Mouse (Mus musculus): ENCODE data around the gene Hacd1. TPM values are rescaled to one million over a fixed set of nuclear protein-coding genes. Genes with fewer than 3 reads are reported as not detected.

Hacd1 gene
- total and polyA plus RNA-seq, 3 experiments, result 14.6 to 23.1 TPM; not detected in 1

- Histone ChIP-seq H3K36me3 (ENCODE audit: control insufficient read depth in 1 of 2, insufficient read depth in 2 of 2, low read length in 2 of 2) (no peaks in the 10 kb centered on the region), H3K9ac (ENCODE audit: control insufficient read depth, low read depth, low read length, poor library complexity, severe bottlenecking) (no peak overlapping the region), H3K27me3 (ENCODE audit: control insufficient read depth in 1 of 2, insufficient read depth in 2 of 2, low read length in 2 of 2) (no peaks in the 10 kb centered on the region; a peak in 1 of 4 replicates), H3K79me2 (ENCODE audit: control insufficient read depth, insufficient read depth, low read length, poor library complexity) (no peaks in the 10 kb centered on the region), H3K27ac (ENCODE audit: control insufficient read depth, low read depth, low read length) (no peak overlapping the region), H3K4me1 (ENCODE audit: control insufficient read depth in 1 of 2, insufficient read depth in 2 of 2, low read length in 2 of 2) (no peaks in the 10 kb centered on the region), H3K4me3 (ENCODE audit: control insufficient read depth in 1 of 2, insufficient read depth in 1 of 2, low read depth in 2 of 2, low read length in 2 of 2) (no peak overlapping the region), H3K9me3 (replicated peaks; ENCODE audit: insufficient read depth, low read length) (no peaks in the 10 kb centered on the region)
- no peak for DNase-seq (ENCODE audit: low read depth, low spot score)
- TF ChIP-seq E2F4 (IDR thresholded peaks at IDR 0.05; ENCODE audit: borderline replicate concordance, low read depth, low read length), result no peak
These were observed 14.7 kb downstream of the Hacd1 start for GRCm38 (mm10) chr2:14041249-14041648.

GRCm38 (mm10) chr2:14019228-14019627 lies 36.7 kb downstream of the Hacd1 start:
- H3K9me3 ChIP-seq (replicated peaks; ENCODE audit: insufficient read depth, low read length), result no peaks in the 10 kb centered on the region
- no peaks in the 10 kb centered on the region for H3K4me1 ChIP-seq (ENCODE audit: control insufficient read depth in 1 of 2, insufficient read depth in 2 of 2, low read length in 2 of 2)
- H3K9ac ChIP-seq (ENCODE audit: control insufficient read depth, low read depth, low read length, poor library complexity, severe bottlenecking), result no peak overlapping the region
- no peak for TF ChIP-seq CHD2 (IDR thresholded peaks at IDR 0.05; ENCODE audit: low read length)
- no peak for TF ChIP-seq E2F4 (IDR thresholded peaks at IDR 0.05; ENCODE audit: borderline replicate concordance, low read depth, low read length)
- no peak for TF ChIP-seq MAFK (IDR thresholded peaks at IDR 0.05; ENCODE audit: borderline replicate concordance, low read depth, low read length)
- no peak for TF ChIP-seq TBP (IDR thresholded peaks at IDR 0.05; ENCODE audit: low read depth, low read length)
- H3K79me2 ChIP-seq (ENCODE audit: control insufficient read depth, insufficient read depth, low read length, poor library complexity), result no peaks in the 10 kb centered on the region
- no peak overlapping the region for H3K4me3 ChIP-seq (ENCODE audit: control insufficient read depth in 1 of 2, insufficient read depth in 1 of 2, low read depth in 2 of 2, low read length in 2 of 2)
- no peaks in the 10 kb centered on the region for H3K36me3 ChIP-seq (ENCODE audit: control insufficient read depth in 1 of 2, insufficient read depth in 2 of 2, low read length in 2 of 2)
- H3K27ac ChIP-seq (ENCODE audit: control insufficient read depth, low read depth, low read length), result no peak overlapping the region
- no peaks in the 10 kb centered on the region for H3K27me3 ChIP-seq (ENCODE audit: control insufficient read depth in 1 of 2, insufficient read depth in 2 of 2, low read length in 2 of 2)
- DNase-seq (ENCODE audit: low read depth, low spot score), result no peak

DNA sequence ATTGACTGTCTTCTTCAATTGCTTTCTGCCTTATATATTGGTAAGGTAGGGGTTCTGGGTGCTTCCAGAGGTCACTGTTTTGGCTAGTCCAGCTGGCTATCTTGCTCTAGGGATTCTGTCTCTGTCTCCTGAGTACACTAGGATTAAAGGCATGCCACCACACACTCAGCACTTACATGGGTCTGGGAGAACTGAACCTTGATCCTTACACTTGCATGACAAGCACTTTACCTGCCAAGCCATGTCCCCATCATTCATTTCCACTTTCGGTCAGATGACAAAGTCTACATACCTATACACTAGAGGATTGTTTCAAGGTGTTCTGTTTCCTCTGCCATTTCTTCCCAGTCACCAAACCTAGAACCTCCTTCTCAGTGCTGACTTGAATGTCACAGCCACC lies 50.8 kb downstream of the Hacd1 start:
- Histone ChIP-seq H3K27me3 (ENCODE audit: control insufficient read depth in 1 of 2, insufficient read depth in 2 of 2, low read length in 2 of 2) (no peaks in the 10 kb centered on the region; a peak in 1 of 4 replicates), H3K9me3 (replicated peaks; ENCODE audit: insufficient read depth, low read length) (no peaks in the 10 kb centered on the region), H3K9ac (ENCODE audit: control insufficient read depth, low read depth, low read length, poor library complexity, severe bottlenecking) (no peak overlapping the region), H3K4me3 (ENCODE audit: control insufficient read depth in 1 of 2, insufficient read depth in 1 of 2, low read depth in 2 of 2, low read length in 2 of 2) (no peak overlapping the region), H3K4me1 (ENCODE audit: control insufficient read depth in 1 of 2, insufficient read depth in 2 of 2, low read length in 2 of 2) (no peaks in the 10 kb centered on the region), H3K79me2 (ENCODE audit: control insufficient read depth, insufficient read depth, low read length, poor library complexity) (no peaks in the 10 kb centered on the region), H3K27ac (ENCODE audit: control insufficient read depth, low read depth, low read length) (no peak overlapping the region), H3K36me3 (ENCODE audit: control insufficient read depth in 1 of 2, insufficient read depth in 2 of 2, low read length in 2 of 2) (no peaks in the 10 kb centered on the region)
- no peak for TF ChIP-seq USF1 (IDR thresholded peaks at IDR 0.05; ENCODE audit: low read depth, low read length)
- TF ChIP-seq CHD1 (IDR thresholded peaks at IDR 0.05; ENCODE audit: low read depth, low read length), result no peak
- TF ChIP-seq UBTF (IDR thresholded peaks at IDR 0.05; ENCODE audit: borderline replicate concordance, insufficient read depth, low read depth, low read length), result no peak
- no peak for TF ChIP-seq ZKSCAN1 (IDR thresholded peaks at IDR 0.05; ENCODE audit: low read depth, low read length)
- TF ChIP-seq HCFC1 (IDR thresholded peaks at IDR 0.05; ENCODE audit: low read depth, low read length), result no peak
- no peak for TF ChIP-seq POLR2AphosphoS5 (IDR thresholded peaks at IDR 0.05; ENCODE audit: borderline replicate concordance, low read depth, low read length)
- no peak for TF ChIP-seq ZC3H11A (IDR thresholded peaks at IDR 0.05; ENCODE audit: low read depth, low read length)
- no peak for DNase-seq (ENCODE audit: low read depth, low spot score)

Data from MEL (cell line).